Mouse (Mus musculus) ES-E14 (cell line): ENCODE results near the gene Vps53. TPM values are rescaled to one million over a fixed set of nuclear protein-coding genes. Genes with fewer than 3 reads are reported as not detected.
"Not testable (repeated sequence)": the region's sequence is repeated elsewhere in the genome, so short reads cannot be mapped to it uniquely, and the experiment has no call there.

ENCODE experiments used
- DNase-seq: peaks from one replicate; pipeline ENCODE4 v3.0.0-alpha.2; 2013; ENCODE audit warnings: low read depth, low spot score
- H3K27ac ChIP-seq: 2 replicates; pipeline ENCODE4 v1.5.1; 2012; ENCODE audit warnings: low read depth, mild to moderate bottlenecking, low read length, moderate library complexity, mixed read lengths; ENCODE audit not compliant: poor library complexity, insufficient read depth, severe bottlenecking
- H3K36me3 ChIP-seq: 2 replicates; pipeline ENCODE4 v1.6.1; 2012; ENCODE audit warnings: mild to moderate bottlenecking, low read length, moderate library complexity, mixed read lengths; ENCODE audit not compliant: control insufficient read depth, poor library complexity, insufficient read depth, severe bottlenecking
- H3K4me1 ChIP-seq, 2 experiments: fragments of 150-350 bp in 1 of 2; sonication (generic) in 1 of 2; 2 replicates each; pipeline ENCODE4 v1.6.1; 2012; ENCODE audit warnings: low read length in 2 of 2, mild to moderate bottlenecking in 1 of 2, mixed read lengths in 1 of 2; ENCODE audit not compliant: control insufficient read depth in 2 of 2, insufficient read depth in 2 of 2, poor library complexity in 1 of 2
- H3K4me3 ChIP-seq, 2 experiments: fragments of 150-350 bp in 1 of 2; sonication (generic) in 1 of 2; 2 replicates each; pipeline ENCODE4 v1.5.1; 2012; ENCODE audit warnings: low read length in 2 of 2, low read depth in 1 of 2, mild to moderate bottlenecking in 1 of 2, mixed read lengths in 1 of 2; ENCODE audit not compliant: insufficient read depth in 1 of 2, poor library complexity in 1 of 2, severe bottlenecking in 1 of 2
- H3K9ac ChIP-seq: 2 replicates; pipeline ENCODE4 v1.6.1; 2012; ENCODE audit warnings: low read depth, mild to moderate bottlenecking, low read length, mixed read lengths; ENCODE audit not compliant: poor library complexity, insufficient read depth, severe bottlenecking
- H3K9me3 ChIP-seq: fragments of 150-350 bp; sonication (generic); 2 replicates; pipeline ENCODE4 v1.6.1; 2012; ENCODE audit warnings: low read depth, mild to moderate bottlenecking, low read length; ENCODE audit not compliant: control insufficient read depth, insufficient read depth
- CHD2 ChIP-seq: IDR thresholded peaks from 2 replicates; pipeline ENCODE4 v1.6.1; 2014; ENCODE audit warnings: mild to moderate bottlenecking, low read depth, low read length, inconsistent platforms
- HCFC1 ChIP-seq: IDR thresholded peaks from 2 replicates; pipeline ENCODE4 v1.6.1; 2012; ENCODE audit warnings: low read length, inconsistent platforms, borderline replicate concordance; ENCODE audit not compliant: insufficient read depth
- MAFK ChIP-seq: IDR thresholded peaks from 2 replicates; pipeline ENCODE4 v1.6.1; 2014; ENCODE audit warnings: mild to moderate bottlenecking, low read depth, low read length, inconsistent platforms; ENCODE audit not compliant: insufficient read depth
- ZC3H11A ChIP-seq: IDR thresholded peaks from 2 replicates; pipeline ENCODE4 v1.6.1; 2012; ENCODE audit warnings: low read depth, mild to moderate bottlenecking, inconsistent platforms, low read length, borderline replicate concordance
- ZNF384 ChIP-seq: IDR thresholded peaks from 2 replicates; pipeline ENCODE4 v1.6.1; 2012; ENCODE audit warnings: low read depth, low read length, inconsistent platforms
- in situ Hi-C, 2 experiments: fragments of 600-800 bp; cut with MboI; formaldehyde crosslinking; loops; one replicate each; pipeline ENCODE4 v1.15.1; 2025; ENCODE audit warnings: low sequenced_read_pairs in 2 of 2, inconsistent platforms in 1 of 2; ENCODE audit not compliant: unreplicated experiment in 2 of 2
- total RNA-seq: library from RNA; depleted of rRNA; stranded (reverse); fragments of 300-350 nt; gene quantifications from 2 replicates; pipeline ENCODE4 v1.2.3, GENCODE M21; 2012

Vps53 gene
- total RNA-seq, 1 experiment: 20.3 TPM

GRCm38 (mm10) chr11:76216681-76217389 lies 37.4 kb upstream of the Vps53 start:
- peaks cover 0 to 6% of the 10 kb centered on the region in 2 experiments; a peak in 1 of 4 replicates for H3K4me1 ChIP-seq
- H3K27ac ChIP-seq: peak overlapping the region; percentile 88
- peak; percentile 20 for DNase-seq
- no peaks in the 10 kb centered on the region for H3K9me3 ChIP-seq
- peak overlapping the region; percentile 98 for H3K9ac ChIP-seq
- H3K4me3 ChIP-seq: peak overlapping the region; percentile 75 to 94
- peaks cover 32% of the 10 kb centered on the region for H3K36me3 ChIP-seq
- TF ChIP-seq CHD2 (peak; percentile 60; the same call in 1 of the 2 replicates), ZNF384 (no peak), HCFC1 (0 out of 2 replicates have a peak, but pooled peaks have one; percentile 24)
- in situ Hi-C loops: no loop called here

DNA sequence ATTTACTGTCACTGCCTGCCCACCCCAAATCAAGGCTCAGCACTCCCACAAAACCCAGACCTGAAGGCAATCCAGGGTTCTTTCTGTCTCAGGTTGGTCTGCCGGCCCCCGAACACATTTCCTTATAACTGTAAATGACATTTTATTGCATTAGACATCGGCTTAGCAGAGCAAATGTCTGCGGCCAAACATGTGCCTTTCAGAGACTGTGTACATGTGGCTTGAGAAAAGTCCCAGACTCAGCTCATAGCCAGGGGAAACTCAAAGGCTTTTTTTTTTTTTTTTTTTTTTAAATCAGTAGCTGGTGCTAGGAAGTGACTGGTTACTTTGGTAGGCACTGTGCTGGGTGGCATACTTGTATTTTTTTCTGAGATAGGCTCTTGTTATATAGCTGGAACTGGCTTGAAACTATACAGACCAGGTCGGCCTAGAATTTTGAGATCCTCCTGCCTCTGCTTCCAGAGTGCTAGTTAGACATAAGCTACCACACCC lies 36.6 kb upstream of the Vps53 start:
- DNase-seq: no peak
- peaks cover 0 to 6% of the 10 kb centered on the region in 2 experiments; a peak in 1 of 4 replicates for H3K4me1 ChIP-seq
- in situ Hi-C loops: no loop called here
- no peaks in the 10 kb centered on the region for H3K9me3 ChIP-seq
- H3K9ac ChIP-seq: peak overlapping the region; percentile 98; the same call in 1 of the 2 replicates
- H3K27ac ChIP-seq: no peak overlapping the region
- H3K36me3 ChIP-seq: peaks cover 35% of the 10 kb centered on the region
- TF ChIP-seq HCFC1 (no peak), ZNF384 (no peak), CHD2 (no peak)
- peak overlapping the region in 1 of 2 experiments; percentile 94; a peak in 2 of 4 replicates for H3K4me3 ChIP-seq

- Histone ChIP-seq H3K27ac (no peak overlapping the region), H3K9me3 (no peaks in the 10 kb centered on the region), H3K9ac (no peak overlapping the region), H3K36me3 (peaks cover 38% of the 10 kb centered on the region), H3K4me3 (no peak overlapping the region), H3K4me1 (peaks cover 0 to 6% of the 10 kb centered on the region in 2 experiments; a peak in 1 of 4 replicates)
- no peak for DNase-seq
- in situ Hi-C loops: no loop called here
- TF ChIP-seq CHD2: no peak
- TF ChIP-seq HCFC1: no peak
- no peak for TF ChIP-seq MAFK
- no peak for TF ChIP-seq ZC3H11A
These were observed 35.6 kb upstream of the Vps53 start for GRCm38 (mm10) chr11:76215011-76215410.

DNA sequence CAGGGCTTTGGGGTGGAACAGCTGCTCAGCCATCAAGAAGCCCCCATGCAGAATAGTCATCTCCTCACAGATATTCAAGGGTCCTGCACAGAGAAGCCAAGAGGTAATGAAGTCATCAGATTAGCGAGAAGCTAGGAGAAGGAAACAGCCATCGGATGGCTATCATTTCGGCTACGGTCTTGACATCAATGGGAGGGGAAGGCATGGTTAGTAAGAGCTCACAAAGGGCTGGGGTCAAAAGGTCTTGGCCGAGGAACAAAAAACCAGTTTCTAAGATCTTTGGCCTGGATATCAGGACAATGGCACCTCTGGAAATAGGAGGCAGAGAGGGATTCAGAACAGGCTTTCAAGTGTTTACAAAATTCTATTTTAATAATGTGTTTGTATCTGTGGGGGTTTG lies 34.4 kb upstream of the Vps53 start:
- no peak overlapping the region for H3K4me3 ChIP-seq
- in situ Hi-C loops: no loop called here
- H3K9ac ChIP-seq: no peak overlapping the region
- peaks cover 0 to 6% of the 10 kb centered on the region in 2 experiments; a peak in 1 of 4 replicates for H3K4me1 ChIP-seq
- peaks cover 38% of the 10 kb centered on the region for H3K36me3 ChIP-seq
- DNase-seq: no peak
- no peaks in the 10 kb centered on the region for H3K9me3 ChIP-seq
- no peak overlapping the region for H3K27ac ChIP-seq
- TF ChIP-seq MAFK: no peak
- TF ChIP-seq CHD2: no peak
- TF ChIP-seq ZC3H11A: no peak
- no peak for TF ChIP-seq ZNF384
- no peak for TF ChIP-seq HCFC1

- in situ Hi-C loops, DNase-seq, H3K9ac ChIP-seq, H3K27ac ChIP-seq, H3K9me3 ChIP-seq, H3K4me1 ChIP-seq, H3K4me3 ChIP-seq: not testable (repeated sequence)
- H3K36me3 ChIP-seq: peaks cover 38% of the 10 kb centered on the region
These were observed 32.1 kb upstream of the Vps53 start for GRCm38 (mm10) chr11:76211595-76211994.
